Mouse (Mus musculus) fat pad, adult 2 months (tissue): ENCODE data around the gene Abcg2.

Experiments used
- DNase-seq: peaks from one replicate; pipeline ENCODE4 v3.0.0-alpha.2; 2011; ENCODE audit warnings: low read depth, low spot score; ENCODE audit errors: extremely low read depth

The Abcg2 gene

DNA sequence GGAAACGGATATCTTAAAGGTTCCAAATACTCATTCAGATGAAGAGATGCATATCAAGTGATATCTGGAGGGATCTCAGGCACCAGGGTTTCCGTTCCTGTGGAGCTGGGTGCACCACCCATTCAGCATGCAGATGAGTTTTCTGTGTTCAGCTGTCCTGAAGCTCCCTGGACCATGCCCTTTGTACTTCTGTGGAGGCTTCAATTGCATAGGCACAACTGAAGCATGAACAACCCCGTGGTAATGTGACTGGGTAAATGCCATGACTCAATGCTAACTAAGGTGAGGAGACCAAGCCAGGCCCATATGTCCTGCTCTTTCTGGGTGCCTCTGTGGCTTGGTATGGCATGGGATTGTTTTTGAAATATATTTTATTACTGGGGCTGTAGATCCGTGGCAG is 49.4 kb downstream of the Abcg2 start:
- no peak for DNase-seq

GRCm38 (mm10) chr6:58638566-58638965 is 54.2 kb downstream of the Abcg2 start:
- no peak for DNase-seq

DNA sequence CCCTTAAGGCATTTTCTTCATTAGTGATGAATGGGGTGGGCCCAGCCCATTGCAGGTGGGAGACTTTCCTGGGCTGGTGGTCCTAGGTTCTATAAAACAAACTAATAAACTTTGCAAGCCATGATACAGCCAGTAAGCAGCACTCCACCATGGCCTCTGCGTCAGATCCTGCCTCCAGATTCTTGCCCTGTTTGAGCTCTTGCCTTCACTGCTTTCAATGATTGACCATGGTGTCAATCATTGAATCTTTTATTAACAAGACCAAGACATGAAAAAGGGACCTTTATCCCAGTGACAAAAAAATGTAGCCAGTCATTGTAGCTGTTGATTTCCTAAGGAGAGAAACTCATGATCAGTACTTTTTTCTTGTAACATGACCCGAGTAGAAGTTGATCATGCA is 55.1 kb downstream of the Abcg2 start:
- DNase-seq = no peak

DNA sequence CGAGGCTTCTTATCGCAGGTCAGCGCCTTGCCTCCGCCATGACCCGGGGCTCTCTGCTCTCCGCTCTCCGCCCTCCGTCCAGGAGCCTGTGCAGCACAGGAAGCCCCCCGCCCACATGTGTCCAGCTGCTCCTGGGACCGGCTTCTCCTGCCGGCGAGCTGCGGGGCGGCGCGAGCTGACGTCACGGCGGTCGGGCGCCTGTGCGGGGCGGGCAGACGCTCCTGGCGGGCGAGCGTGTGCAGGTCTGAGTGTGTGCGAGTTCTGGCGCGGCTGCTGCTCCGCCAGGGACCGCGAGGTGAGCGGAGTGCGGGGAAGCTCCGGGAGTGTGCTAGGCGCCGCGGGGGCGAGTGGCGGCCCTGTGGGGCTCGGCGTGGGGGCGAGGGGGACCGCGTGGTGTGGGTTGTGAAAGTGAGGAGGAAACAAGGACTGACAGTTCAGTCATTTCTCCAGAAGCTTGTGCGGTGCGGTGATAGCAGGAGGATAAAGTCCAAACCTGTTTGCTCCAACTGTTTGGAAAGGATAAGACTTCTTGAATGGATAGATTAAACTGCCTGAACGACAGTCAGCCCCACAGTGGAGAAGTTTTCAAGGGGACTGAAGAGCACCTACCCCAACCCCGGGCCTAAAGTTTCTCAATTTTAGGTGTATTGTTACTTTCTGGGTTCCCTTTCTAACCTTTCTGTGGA is 56.2 kb downstream of the Abcg2 start:
- DNase-seq = no peak

- DNase-seq = no peak
These were observed 56.9 kb downstream of the Abcg2 start for GRCm38 (mm10) chr6:58641056-58641799.

- DNase-seq = no peak
These were observed 57.9 kb downstream of the Abcg2 start for GRCm38 (mm10) chr6:58642191-58642590.

GRCm38 (mm10) chr6:58644586-58644985 is 60.3 kb downstream of the Abcg2 start:
- DNase-seq = no peak

DNA sequence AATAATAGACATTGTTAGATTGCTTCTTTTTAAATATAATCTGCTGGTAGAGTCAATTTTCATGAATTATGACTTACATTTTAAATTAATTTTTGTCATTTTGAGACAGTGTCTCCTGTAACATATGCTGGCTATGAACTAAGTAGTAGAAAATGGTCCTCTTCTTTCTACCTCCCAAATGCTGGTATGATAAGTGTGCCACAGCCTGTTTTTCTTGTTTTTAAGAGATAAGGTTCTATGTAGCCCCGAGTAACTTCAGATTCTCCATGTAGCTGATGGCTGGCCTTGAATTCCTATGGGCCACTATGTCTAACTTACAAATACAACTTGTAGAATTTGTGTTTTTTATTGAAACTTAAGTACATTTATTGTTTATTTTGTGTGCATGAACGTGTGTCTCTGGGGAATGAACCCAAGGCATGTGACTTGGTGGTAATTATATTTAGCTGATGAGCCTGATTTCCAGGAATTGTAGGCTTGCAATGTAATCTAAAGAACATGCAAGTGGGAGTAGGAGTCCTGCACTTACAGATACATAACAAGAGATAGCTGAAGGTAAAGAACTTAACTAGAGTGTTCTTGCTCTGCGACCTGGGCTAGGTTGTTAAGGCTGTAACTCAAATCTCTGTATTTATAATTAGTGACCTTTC is 63.9 kb downstream of the Abcg2 start:
- DNase-seq = no peak

GRCm38 (mm10) chr6:58650136-58650535 is 65.8 kb downstream of the Abcg2 start:
- no peak for DNase-seq

DNA sequence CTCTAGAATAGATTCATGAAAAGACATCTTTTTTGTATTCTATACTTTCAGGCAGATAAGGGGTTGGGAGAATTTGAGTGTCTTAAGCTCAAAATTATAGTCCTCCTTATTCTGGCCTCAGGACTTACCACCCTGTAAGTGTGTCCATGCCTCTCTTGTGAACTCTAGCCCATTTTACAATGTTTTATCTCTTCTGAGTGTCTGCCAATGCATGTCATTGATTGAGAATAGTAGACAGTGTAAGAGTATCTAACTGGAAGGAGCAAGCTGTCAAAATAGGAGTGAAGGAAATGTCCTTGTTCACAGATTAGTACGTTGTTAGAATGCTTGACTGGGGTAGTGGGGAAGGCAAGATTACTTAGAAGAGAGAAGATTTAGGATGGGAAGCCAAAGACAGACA is 66.7 kb downstream of the Abcg2 start:
- no peak for DNase-seq

GRCm38 (mm10) chr6:58660951-58661575 is 76.7 kb downstream of the Abcg2 start:
- no peak for DNase-seq

- no peak for DNase-seq
These were observed 93.5 kb downstream of the Abcg2 start for GRCm38 (mm10) chr6:58677802-58678201.

- no peak for DNase-seq
These were observed 94.2 kb downstream of the Abcg2 start for GRCm38 (mm10) chr6:58678530-58678929.

- DNase-seq = no peak
These were observed 107.3 kb downstream of the Abcg2 start for GRCm38 (mm10) chr6:58691584-58691983.

DNA sequence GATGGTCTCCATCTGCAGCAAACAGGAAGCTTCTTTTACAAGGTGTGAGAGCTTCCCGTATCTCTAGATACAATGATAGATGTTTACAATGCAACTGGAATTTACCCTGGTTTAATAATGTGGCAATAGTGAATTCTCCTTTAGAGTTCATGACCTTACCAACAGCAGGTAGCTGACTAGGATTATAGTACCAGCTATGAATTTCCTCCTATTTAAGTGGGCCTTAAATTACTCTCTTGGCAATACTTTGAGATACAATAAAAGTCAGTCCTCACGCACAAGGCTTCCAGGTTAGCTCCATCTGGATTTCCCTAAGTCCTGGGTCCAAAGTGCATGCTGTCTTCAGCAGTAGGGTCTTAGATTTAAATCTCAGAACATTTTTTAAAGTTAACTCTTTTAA is 109.9 kb downstream of the Abcg2 start:
- no peak for DNase-seq

DNA sequence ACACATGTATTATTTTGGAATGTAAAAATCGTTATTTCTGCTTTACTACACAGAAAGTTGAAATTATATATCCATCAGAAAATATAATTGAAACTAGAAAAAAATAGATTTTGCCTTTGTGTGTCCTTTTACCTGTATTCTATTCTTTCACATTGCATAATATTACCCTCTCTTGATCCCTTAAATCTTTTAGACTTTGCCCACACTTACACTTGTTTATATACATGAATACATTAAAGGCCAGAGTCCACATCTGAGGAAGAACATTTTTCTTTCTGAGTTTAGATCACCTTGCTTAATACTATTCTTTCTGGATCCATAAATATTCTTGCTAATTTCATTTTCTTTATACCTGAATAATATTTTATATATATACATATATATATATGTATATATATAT is 110.4 kb downstream of the Abcg2 start:
- no peak for DNase-seq

GRCm38 (mm10) chr6:58710369-58710768 is 126.0 kb downstream of the Abcg2 start:
- DNase-seq = no peak

GRCm38 (mm10) chr6:58711909-58712308 is 127.6 kb downstream of the Abcg2 start:
- DNase-seq = no peak

DNA sequence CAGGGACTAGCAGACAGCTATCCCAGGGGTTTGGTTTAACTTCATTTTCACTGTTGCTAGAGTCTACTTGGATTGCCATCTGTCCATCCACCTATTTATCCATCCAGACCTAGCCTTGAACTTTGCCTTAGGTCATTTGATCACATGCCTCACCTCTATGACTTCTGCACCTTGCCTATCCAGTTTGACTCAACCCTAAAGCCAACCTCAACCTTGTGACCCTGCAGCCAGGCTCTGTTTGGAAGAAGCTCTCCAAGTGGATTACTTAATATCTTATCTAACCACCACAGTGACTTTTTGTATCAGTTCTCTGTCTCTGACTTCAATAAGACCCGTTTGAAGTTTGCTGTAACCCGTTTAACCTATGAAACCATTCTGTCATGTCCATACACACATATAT is 149.5 kb downstream of the Abcg2 start:
- DNase-seq = no peak

GRCm38 (mm10) chr6:58735090-58735489 is 150.8 kb downstream of the Abcg2 start:
- no peak for DNase-seq
